Mouse (Mus musculus) adipose tissue, adult 10 weeks (tissue): Measurements from ENCODE around the gene Gm21976. TPM values are rescaled to one million over a fixed set of nuclear protein-coding genes. Genes with fewer than 3 reads are reported as not detected.

Source experiments
- polyA plus RNA-seq: library from polyadenylated mRNA; stranded (reverse); fragments of 350-450 nt; fragmentation: Illumina TruSeq; extraction: RNeasy Lipid Tissue Mini Kit (QIAGEN cat#74804); gene quantifications from one replicate; pipeline ENCODE4 v1.2.3, GENCODE M21; 2014; ENCODE audit warnings: low read depth, low replicate concordance

Gm21976 gene
- 3.6 TPM for polyA plus RNA-seq

GRCm38 (mm10) chr13:98279686-98280085, at the start of gene Gm21976:
TSS of gene Gm21976 (plus strand) at chr13:98279887.

GRCm38 (mm10) chr13:98262636-98263457, 16.8 kb upstream of the Gm21976 start, which contains the start of the genes Utp15 and Ankra2:
TSS of gene Utp15 (minus strand) at chr13:98263041.
TSS of gene Ankra2 (plus strand) at chr13:98263074.

GRCm38 (mm10) chr13:98316480-98317245, 37.0 kb downstream of the Gm21976 start, which contains the start of gene Btf3:
TSS of gene Btf3 (minus strand) at chr13:98317006.

GRCm38 (mm10) chr13:98354090-98354801, 74.6 kb downstream of the Gm21976 start, which contains the start of gene Foxd1:
TSS of gene Foxd1 (plus strand) at chr13:98354242.

Other genes starting within 250 kb of the Gm21976 start
- 29.5 TPM for gene Arhgef28, start 73.4 kb upstream of the Gm21976 start, polyA plus RNA-seq
- gene Utp15, start 16.8 kb upstream of the Gm21976 start, polyA plus RNA-seq, result 11.3 TPM
- gene Ankra2, start 16.8 kb upstream of the Gm21976 start, polyA plus RNA-seq, result 22.4 TPM
- 413 TPM for gene Btf3, start 37.1 kb downstream of the Gm21976 start, polyA plus RNA-seq
- gene Foxd1, start 74.4 kb downstream of the Gm21976 start, polyA plus RNA-seq, result not detected
- 1.3 TPM for gene Gm10320, start 212.1 kb downstream of the Gm21976 start, polyA plus RNA-seq